Mouse (Mus musculus): ENCODE data around the gene Rpl36a-ps1. TPM values are rescaled to one million over a fixed set of nuclear protein-coding genes. Genes with fewer than 3 reads are reported as not detected.

The Rpl36a-ps1 gene
- polyA plus RNA-seq, 1 experiment: not detected

GRCm38 (mm10) chr14:98958978-98959658 lies 35.0 kb downstream of the Rpl36a-ps1 start:
- TF ChIP-seq POLR2A (IDR thresholded peaks at IDR 0.05; ENCODE audit: borderline replicate concordance, extremely low read depth, low read depth, low read length) (no peak), CTCF (IDR thresholded peaks at IDR 0.05; ENCODE audit: insufficient read depth, low read length) (no peak)
- Histone ChIP-seq H3K4me1 (ENCODE audit: control insufficient read depth, insufficient read depth, low read length) (no peaks in the 10 kb centered on the region), H3K4me3 (replicated peaks; ENCODE audit: extremely low read depth, low read depth, low read length) (no peak overlapping the region)
- DNase-seq: no peak
- 48% methylated on average over 17 of the region's 17 CpGs for WGBS

GRCm38 (mm10) chr14:98956788-98957187 lies 37.3 kb downstream of the Rpl36a-ps1 start:
- Histone ChIP-seq H3K4me1 (ENCODE audit: control insufficient read depth, insufficient read depth, low read length) (no peaks in the 10 kb centered on the region), H3K4me3 (replicated peaks; ENCODE audit: extremely low read depth, low read depth, low read length) (no peak overlapping the region)
- TF ChIP-seq CTCF (IDR thresholded peaks at IDR 0.05; ENCODE audit: insufficient read depth, low read length): no peak
- no peak for TF ChIP-seq POLR2A (IDR thresholded peaks at IDR 0.05; ENCODE audit: borderline replicate concordance, extremely low read depth, low read depth, low read length)
- DNase-seq: no peak
- WGBS: 86% methylated on average over 9 of the region's 9 CpGs

- Histone ChIP-seq H3K4me1 (ENCODE audit: control insufficient read depth, insufficient read depth, low read length) (no peaks in the 10 kb centered on the region), H3K4me3 (replicated peaks; ENCODE audit: extremely low read depth, low read depth, low read length) (no peak overlapping the region)
- DNase-seq: no peak
- 81% methylated on average over 7 of the region's 7 CpGs for whole genome bisulfite sequencing
- no peak for TF ChIP-seq POLR2A (IDR thresholded peaks at IDR 0.05; ENCODE audit: borderline replicate concordance, extremely low read depth, low read depth, low read length)
- no peak for TF ChIP-seq CTCF (IDR thresholded peaks at IDR 0.05; ENCODE audit: insufficient read depth, low read length)
Measured at GRCm38 (mm10) chr14:98952441-98952840, 41.7 kb downstream of the Rpl36a-ps1 start.

- WGBS: 76% methylated on average over 4 of the region's 4 CpGs
- H3K4me3 ChIP-seq (replicated peaks; ENCODE audit: extremely low read depth, low read depth, low read length): no peak overlapping the region
- no peak for TF ChIP-seq CTCF (IDR thresholded peaks at IDR 0.05; ENCODE audit: insufficient read depth, low read length)
- TF ChIP-seq POLR2A (IDR thresholded peaks at IDR 0.05; ENCODE audit: borderline replicate concordance, extremely low read depth, low read depth, low read length): no peak
- no peak for DNase-seq
- H3K4me1 ChIP-seq (ENCODE audit: control insufficient read depth, insufficient read depth, low read length): no peaks in the 10 kb centered on the region
Measured at GRCm38 (mm10) chr14:98951626-98952290, 42.4 kb downstream of the Rpl36a-ps1 start.

Other genes with a start within 250 kb of the Rpl36a-ps1 start
- gene Mzt1, start 51.8 kb upstream of the Rpl36a-ps1 start, polyA plus RNA-seq (2012; rRNA removed): 5.4 and 12.3 TPM in 2 replicates
- gene Bora, start 51.9 kb upstream of the Rpl36a-ps1 start, polyA plus RNA-seq (2012; rRNA removed): 0.49 and 1.3 TPM in 2 replicates
- 1.9 and 2.7 TPM in 2 replicates for gene Pibf1, start 105.1 kb upstream of the Rpl36a-ps1 start, polyA plus RNA-seq (2012; rRNA removed)
- 4.1 and 4.4 TPM in 2 replicates for gene Dis3, start 105.5 kb upstream of the Rpl36a-ps1 start, polyA plus RNA-seq (2012; rRNA removed)

All from lung, adult 2 months (tissue).